Mouse (Mus musculus): ENCODE measurements around the gene Caskin2. TPM values are rescaled to one million over a fixed set of nuclear protein-coding genes. Genes with fewer than 3 reads are reported as not detected.

Gene Caskin2
- polyA plus RNA-seq, 1 experiment from 2014 or later = 9.8 TPM

GRCm38 (mm10) chr11:115812095-115812494, 1.3 kb downstream of the Caskin2 start:
- H3K4me2 ChIP-seq (ENCODE audit: low read length) = peak overlapping the region; percentile 75
- WGBS = 34% methylated on average over 7 of the region's 7 CpGs
- no peak for ATAC-seq (ENCODE audit: low FRiP score, low TSS enrichment)
- peak overlapping the region; percentile 94 for H3K4me3 ChIP-seq (replicated peaks; ENCODE audit: low read depth, low read length)
- 0 out of 2 replicates have a peak overlapping the region, but pooled peaks have one; percentile 66 for H3K9ac ChIP-seq (replicated peaks; ENCODE audit: low read length)
- H3K9me3 ChIP-seq (ENCODE audit: control insufficient read depth, low read length) = no peaks in the 10 kb centered on the region
- H3K27ac ChIP-seq (replicated peaks; ENCODE audit: low read depth, low read length) = no peak overlapping the region
- no peaks in the 10 kb centered on the region for H3K27me3 ChIP-seq (ENCODE audit: control insufficient read depth, insufficient read depth, low read length)
- peaks cover 9% of the 10 kb centered on the region; the same call in 1 of the 2 replicates for H3K36me3 ChIP-seq (ENCODE audit: control insufficient read depth, insufficient read depth, low read length)
- DNase-seq = no peak
- peaks cover 47% of the 10 kb centered on the region for H3K4me1 ChIP-seq (ENCODE audit: control insufficient read depth, insufficient read depth, low read length)

GRCm38 (mm10) chr11:115811381-115812093, 1.9 kb downstream of the Caskin2 start:
- DNase-seq = no peak
- Histone ChIP-seq H3K36me3 (ENCODE audit: control insufficient read depth, insufficient read depth, low read length) (peaks cover 7% of the 10 kb centered on the region), H3K27ac (replicated peaks; ENCODE audit: low read depth, low read length) (no peak overlapping the region), H3K4me2 (ENCODE audit: low read length) (peak overlapping the region; percentile 75), H3K9ac (replicated peaks; ENCODE audit: low read length) (no peak overlapping the region), H3K27me3 (ENCODE audit: control insufficient read depth, insufficient read depth, low read length) (no peaks in the 10 kb centered on the region), H3K4me3 (replicated peaks; ENCODE audit: low read depth, low read length) (peak overlapping the region; percentile 94), H3K4me1 (ENCODE audit: control insufficient read depth, insufficient read depth, low read length) (peaks cover 47% of the 10 kb centered on the region), H3K9me3 (ENCODE audit: control insufficient read depth, low read length) (no peaks in the 10 kb centered on the region)
- ATAC-seq (ENCODE audit: low FRiP score, low TSS enrichment) = no peak
- 84% methylated on average over 20 of the region's 20 CpGs for WGBS

GRCm38 (mm10) chr11:115810377-115810776, 3.1 kb downstream of the Caskin2 start:
- Histone ChIP-seq H3K9ac (replicated peaks; ENCODE audit: low read length) (no peak overlapping the region), H3K36me3 (ENCODE audit: control insufficient read depth, insufficient read depth, low read length) (peaks cover 12% of the 10 kb centered on the region), H3K4me2 (ENCODE audit: low read length) (peak overlapping the region; percentile 75), H3K4me1 (ENCODE audit: control insufficient read depth, insufficient read depth, low read length) (peaks cover 40% of the 10 kb centered on the region), H3K27ac (replicated peaks; ENCODE audit: low read depth, low read length) (no peak overlapping the region), H3K4me3 (replicated peaks; ENCODE audit: low read depth, low read length) (peak overlapping the region; percentile 8), H3K9me3 (ENCODE audit: control insufficient read depth, low read length) (no peaks in the 10 kb centered on the region), H3K27me3 (ENCODE audit: control insufficient read depth, insufficient read depth, low read length) (no peaks in the 10 kb centered on the region)
- DNase-seq = no peak
- ATAC-seq (ENCODE audit: low FRiP score, low TSS enrichment) = no peak
- 87% methylated on average over 14 of the region's 14 CpGs for WGBS

- 72% methylated on average over 8 of the region's 8 CpGs for WGBS
- no peak for ATAC-seq (ENCODE audit: low FRiP score, low TSS enrichment)
- H3K36me3 ChIP-seq (ENCODE audit: control insufficient read depth, insufficient read depth, low read length) = peaks cover 20% of the 10 kb centered on the region
- peak overlapping the region; percentile 38; the same call in 1 of the 2 replicates for H3K27ac ChIP-seq (replicated peaks; ENCODE audit: low read depth, low read length)
- H3K4me3 ChIP-seq (replicated peaks; ENCODE audit: low read depth, low read length) = no peak overlapping the region
- no peak overlapping the region for H3K9ac ChIP-seq (replicated peaks; ENCODE audit: low read length)
- H3K27me3 ChIP-seq (ENCODE audit: control insufficient read depth, insufficient read depth, low read length) = no peaks in the 10 kb centered on the region
- no peaks in the 10 kb centered on the region for H3K9me3 ChIP-seq (ENCODE audit: control insufficient read depth, low read length)
- no peak for DNase-seq
- H3K4me1 ChIP-seq (ENCODE audit: control insufficient read depth, insufficient read depth, low read length) = peaks cover 36% of the 10 kb centered on the region
- peak overlapping the region; percentile 75 for H3K4me2 ChIP-seq (ENCODE audit: low read length)
Observed at GRCm38 (mm10) chr11:115809311-115809781, 4.1 kb downstream of the Caskin2 start.

- ATAC-seq (ENCODE audit: low FRiP score, low TSS enrichment) (no peak), DNase-seq (peak; percentile 72)
- Histone ChIP-seq H3K27ac (replicated peaks; ENCODE audit: low read depth, low read length) (peak overlapping the region; percentile 61), H3K9ac (replicated peaks; ENCODE audit: low read length) (0 out of 2 replicates have a peak overlapping the region, but pooled peaks have one; percentile 20), H3K4me1 (ENCODE audit: control insufficient read depth, insufficient read depth, low read length) (peaks cover 33% of the 10 kb centered on the region), H3K4me3 (replicated peaks; ENCODE audit: low read depth, low read length) (0 out of 2 replicates have a peak overlapping the region, but pooled peaks have one; percentile 2), H3K4me2 (ENCODE audit: low read length) (peak overlapping the region; percentile 75), H3K27me3 (ENCODE audit: control insufficient read depth, insufficient read depth, low read length) (no peaks in the 10 kb centered on the region), H3K36me3 (ENCODE audit: control insufficient read depth, insufficient read depth, low read length) (peaks cover 23% of the 10 kb centered on the region), H3K9me3 (ENCODE audit: control insufficient read depth, low read length) (no peaks in the 10 kb centered on the region)
- 53% methylated on average over 10 of the region's 10 CpGs for WGBS
Observed at GRCm38 (mm10) chr11:115808696-115809310, 4.6 kb downstream of the Caskin2 start.

GRCm38 (mm10) chr11:115807971-115808370, 5.5 kb downstream of the Caskin2 start:
- no peaks in the 10 kb centered on the region for H3K9me3 ChIP-seq (ENCODE audit: control insufficient read depth, low read length)
- peaks cover 32% of the 10 kb centered on the region for H3K36me3 ChIP-seq (ENCODE audit: control insufficient read depth, insufficient read depth, low read length)
- ATAC-seq (ENCODE audit: low FRiP score, low TSS enrichment) = no peak
- no peak overlapping the region; the same call in 1 of the 2 replicates for H3K9ac ChIP-seq (replicated peaks; ENCODE audit: low read length)
- peak overlapping the region; percentile 61 for H3K27ac ChIP-seq (replicated peaks; ENCODE audit: low read depth, low read length)
- H3K4me2 ChIP-seq (ENCODE audit: low read length) = peak overlapping the region; percentile 75
- peaks cover 32% of the 10 kb centered on the region for H3K4me1 ChIP-seq (ENCODE audit: control insufficient read depth, insufficient read depth, low read length)
- H3K4me3 ChIP-seq (replicated peaks; ENCODE audit: low read depth, low read length) = no peak overlapping the region
- 62% methylated on average over 11 of the region's 11 CpGs for WGBS
- DNase-seq = peak; percentile 38
- no peaks in the 10 kb centered on the region for H3K27me3 ChIP-seq (ENCODE audit: control insufficient read depth, insufficient read depth, low read length)

GRCm38 (mm10) chr11:115807306-115807705, 6.1 kb downstream of the Caskin2 start:
- Histone ChIP-seq H3K4me3 (replicated peaks; ENCODE audit: low read depth, low read length) (no peak overlapping the region), H3K9me3 (ENCODE audit: control insufficient read depth, low read length) (no peaks in the 10 kb centered on the region), H3K27me3 (ENCODE audit: control insufficient read depth, insufficient read depth, low read length) (no peaks in the 10 kb centered on the region), H3K4me1 (ENCODE audit: control insufficient read depth, insufficient read depth, low read length) (peaks cover 25% of the 10 kb centered on the region), H3K27ac (replicated peaks; ENCODE audit: low read depth, low read length) (peak overlapping the region; percentile 61; the same call in 1 of the 2 replicates), H3K9ac (replicated peaks; ENCODE audit: low read length) (no peak overlapping the region; the same call in 1 of the 2 replicates), H3K4me2 (ENCODE audit: low read length) (peak overlapping the region; percentile 8; the same call in 1 of the 2 replicates), H3K36me3 (ENCODE audit: control insufficient read depth, insufficient read depth, low read length) (peaks cover 38% of the 10 kb centered on the region)
- ATAC-seq (ENCODE audit: low FRiP score, low TSS enrichment) = peak; percentile 40; the same call in 1 of the 2 replicates
- WGBS = 62% methylated on average over 6 of the region's 6 CpGs
- peak; percentile 51 for DNase-seq

- Histone ChIP-seq H3K9me3 (ENCODE audit: control insufficient read depth, low read length) (no peaks in the 10 kb centered on the region), H3K4me3 (replicated peaks; ENCODE audit: low read depth, low read length) (no peak overlapping the region), H3K36me3 (ENCODE audit: control insufficient read depth, insufficient read depth, low read length) (peaks cover 50% of the 10 kb centered on the region), H3K27me3 (ENCODE audit: control insufficient read depth, insufficient read depth, low read length) (no peaks in the 10 kb centered on the region), H3K4me1 (ENCODE audit: control insufficient read depth, insufficient read depth, low read length) (peaks cover 21% of the 10 kb centered on the region), H3K27ac (replicated peaks; ENCODE audit: low read depth, low read length) (no peak overlapping the region), H3K4me2 (ENCODE audit: low read length) (no peak overlapping the region), H3K9ac (replicated peaks; ENCODE audit: low read length) (no peak overlapping the region)
- DNase-seq (no peak), ATAC-seq (ENCODE audit: low FRiP score, low TSS enrichment) (no peak)
- 94% methylated on average over 10 of the region's 10 CpGs for WGBS
Observed at GRCm38 (mm10) chr11:115806154-115806553, 7.3 kb downstream of the Caskin2 start.
